Mouse (Mus musculus) monocyte, adult 5-6 weeks (primary cell): Measurements from ENCODE around the gene Gm2163. TPM values are rescaled to one million over a fixed set of nuclear protein-coding genes. Genes with fewer than 3 reads are reported as not detected.
"Not testable (repeated sequence)": the region's sequence is repeated elsewhere in the genome, so short reads cannot be mapped to it uniquely, and the experiment has no call there.

Experiments
- ATAC-seq: fragments of 153-309, 156-312 bp; replicated peaks from 2 replicates; pipeline ENCODE4 v1.8.0; 2017; ENCODE audit warnings: mild to moderate bottlenecking; ENCODE audit not compliant: low TSS enrichment, insufficient number of reproducible peaks, severe bottlenecking, poor library complexity, low FRiP score
- total RNA-seq: library from RNA; stranded (forward); fragments of 200-1000, 200-491, 200-594 nt; gene quantifications from 3 replicates; pipeline ENCODE4 v1.2.3, GENCODE M21; 2017

The Gm2163 gene
- not detected in 3 replicates for total RNA-seq

- not testable (repeated sequence) for ATAC-seq
Measured at GRCm38 (mm10) chr4:42466452-42466851, at the start of gene Gm2163. Gm2163 (plus strand) TSS chr4:42466752.

GRCm38 (mm10) chr4:42439078-42439477, 27.5 kb upstream of the Gm2163 start, which contains the start of gene Gm21586:
Gm21586 (plus strand) TSS chr4:42439378.
- not testable (repeated sequence) for ATAC-seq

- ATAC-seq, result not testable (repeated sequence)
Measured at GRCm38 (mm10) chr4:42528075-42528474, 61.5 kb downstream of the Gm2163 start, which contains the start of gene Fam205a2. Fam205a2 (minus strand) TSS chr4:42528175.

GRCm38 (mm10) chr4:42611895-42612294, 145.3 kb downstream of the Gm2163 start, which contains the start of gene Gm10591:
Gm10591 (plus strand) TSS chr4:42612195.
- ATAC-seq, result not testable (repeated sequence)

- not testable (repeated sequence) for ATAC-seq
Measured at GRCm38 (mm10) chr4:42629419-42629818, 162.9 kb downstream of the Gm2163 start, which contains the start of gene Gm2564. Gm2564 (plus strand) TSS chr4:42629719.

Other genes starting within 250 kb of the Gm2163 start
- not detected in 3 replicates for gene Gm10600, start 226.1 kb upstream of the Gm2163 start, total RNA-seq
- gene Ccl21b, start 211.0 kb upstream of the Gm2163 start, total RNA-seq, result not detected in 3 replicates
- gene Gm21953, start 172.5 kb upstream of the Gm2163 start, total RNA-seq, result not detected in 3 replicates
- not detected in 3 replicates for gene Fam205a3, start 148.4 kb upstream of the Gm2163 start, total RNA-seq
- gene Gm21586, start 27.4 kb upstream of the Gm2163 start, total RNA-seq, result not detected in 3 replicates
- not detected in 3 replicates for gene Fam205a2, start 61.4 kb downstream of the Gm2163 start, total RNA-seq
- gene Gm10591, start 145.4 kb downstream of the Gm2163 start, total RNA-seq, result not detected in 3 replicates
- gene Gm2564, start 163.0 kb downstream of the Gm2163 start, total RNA-seq, result not detected in 3 replicates
- gene Ccl27b, start 188.5 kb downstream of the Gm2163 start, total RNA-seq, result not detected in 3 replicates
- gene Il11ra2, start 195.1 kb downstream of the Gm2163 start, total RNA-seq, result not detected in 3 replicates